Mouse (Mus musculus): ENCODE results near the gene Klb.

Klb gene

GRCm38 (mm10) chr5:65385704-65386103 lies 37.6 kb downstream of the Klb start:
- DNase-seq: no peak

GRCm38 (mm10) chr5:65387008-65387867 lies 39.1 kb downstream of the Klb start:
- no peak for DNase-seq

DNA sequence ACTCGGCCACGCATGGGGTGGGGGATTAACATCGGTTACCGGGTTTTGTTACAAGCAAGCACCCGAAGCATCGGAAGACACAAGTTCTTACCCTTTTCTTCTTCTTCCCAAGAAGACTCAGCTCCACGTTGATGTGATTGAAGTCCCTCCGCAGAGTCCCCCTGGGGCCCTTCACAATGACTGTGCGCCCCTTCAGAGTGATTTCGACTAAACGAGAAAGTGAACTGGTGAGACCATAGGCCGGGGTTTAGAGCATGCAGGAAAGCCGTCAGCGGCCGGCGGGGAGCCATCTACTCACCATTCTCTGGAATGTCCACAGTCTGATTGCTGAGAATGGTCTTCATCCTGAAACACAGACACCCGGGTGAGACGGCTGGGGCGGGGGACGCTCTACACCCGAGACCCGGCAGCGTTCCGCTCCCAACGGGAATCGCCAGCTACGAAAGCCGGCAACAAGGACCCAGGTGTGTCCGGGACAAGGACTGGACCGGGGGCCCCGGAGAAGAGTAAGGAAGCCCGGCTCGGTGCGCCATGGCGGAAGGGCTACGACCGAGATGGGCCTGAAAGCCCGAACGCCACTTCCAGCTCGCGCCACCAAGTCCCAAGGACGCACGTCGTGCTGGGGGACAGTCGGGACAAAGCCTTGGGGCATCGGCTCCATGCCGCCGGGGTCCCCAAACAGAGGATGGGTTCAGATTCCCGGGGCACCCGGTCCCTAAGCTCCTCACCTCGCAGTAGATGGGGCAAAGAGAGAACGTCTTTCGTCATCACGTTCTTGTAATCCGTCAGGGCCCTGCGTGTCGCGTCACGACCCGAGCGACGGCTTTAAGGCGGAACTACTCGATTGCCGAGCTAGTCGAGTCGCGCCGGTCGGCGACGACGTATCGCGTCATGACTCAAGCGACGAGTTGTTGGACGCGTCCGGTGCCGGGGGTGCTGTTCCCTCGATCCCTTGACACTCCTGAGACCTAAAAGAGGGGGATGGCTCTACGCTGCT lies 42.8 kb downstream of the Klb start, which contains the start of the genes Rpl9 and Lias:
Rpl9 (minus strand) TSS at position 797 of the 997 bp plus-strand sequence.
Lias (plus strand) TSS at position 850 of the 997 bp plus-strand sequence.
- peak; percentile 99 to 100 for DNase-seq

DNA sequence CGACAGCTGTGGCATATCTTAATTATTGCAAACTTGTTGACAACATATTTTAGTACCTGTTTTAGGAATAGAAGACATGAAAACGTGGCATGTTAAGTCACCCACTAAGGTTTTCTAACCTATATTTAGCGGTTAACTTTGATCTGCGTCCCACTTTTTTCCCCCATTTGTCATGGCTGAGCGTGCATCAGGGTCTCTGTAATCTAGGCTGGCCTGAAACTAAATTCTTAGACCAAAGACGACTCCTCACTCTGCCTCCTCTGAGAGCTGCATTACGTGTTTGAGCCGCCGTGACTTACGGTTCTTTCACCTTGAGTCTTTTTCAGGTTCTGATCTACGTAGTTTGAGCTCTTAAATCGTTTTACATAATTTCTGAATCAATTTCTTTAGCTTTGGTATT lies 43.6 kb downstream of the Klb start:
- peak in 1 of 2 experiments; percentile 8 for DNase-seq

DNA sequence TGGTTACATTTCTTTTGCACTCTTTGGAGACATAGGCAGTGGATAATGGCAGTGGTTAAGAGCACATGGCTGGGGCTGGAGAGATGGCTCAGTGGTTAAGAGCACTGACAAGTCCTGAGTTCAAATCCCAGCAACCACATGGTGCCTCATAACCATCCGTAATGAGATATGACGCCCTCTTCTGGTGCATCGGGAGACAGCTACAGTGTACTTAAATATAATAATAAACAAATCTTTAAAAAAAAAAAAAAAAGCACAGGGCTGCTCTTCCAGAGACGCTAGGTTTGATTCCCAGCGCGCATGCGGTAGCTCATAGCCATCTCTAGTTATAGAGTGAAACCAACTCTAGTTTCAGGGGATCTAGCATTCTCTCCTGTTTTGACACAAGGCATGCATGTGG lies 46.3 kb downstream of the Klb start:
- DNase-seq: no peak

DNA sequence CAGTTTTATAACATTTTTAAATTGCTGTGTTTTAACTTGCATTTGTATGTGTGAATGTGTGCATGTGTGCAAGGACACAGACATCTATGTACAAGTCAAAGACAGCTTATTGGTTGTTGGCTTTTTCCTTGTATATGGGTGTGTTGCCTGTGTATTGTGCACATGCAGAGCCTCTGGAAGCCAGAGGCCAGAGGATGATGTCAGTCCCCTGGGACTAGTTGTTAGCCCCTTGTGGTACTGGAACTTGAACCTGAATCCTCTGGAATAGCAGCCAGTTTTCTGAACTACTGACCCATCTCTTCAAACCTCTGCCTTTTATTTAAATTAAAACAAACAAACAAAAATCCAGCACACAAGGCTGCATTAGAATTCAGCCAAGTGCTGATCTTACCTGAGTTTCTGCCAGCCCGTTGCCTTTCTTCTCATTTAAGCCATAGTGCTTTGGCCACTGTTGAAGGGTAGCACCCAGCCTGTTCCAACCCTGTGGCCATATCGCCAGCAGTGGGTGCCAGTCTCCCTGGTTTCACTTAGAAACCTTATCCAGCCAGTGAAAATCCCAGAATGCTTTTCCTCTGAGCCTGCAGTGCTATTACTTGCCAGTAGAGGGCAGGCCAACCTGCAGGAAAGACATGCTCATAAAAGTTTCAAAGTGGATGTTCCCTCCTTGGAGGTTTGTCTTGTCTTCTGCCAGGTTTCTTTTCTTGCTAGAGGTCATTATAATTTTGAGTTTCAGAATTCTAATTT lies 53.3 kb downstream of the Klb start:
- peak; percentile 87 to 90 for DNase-seq

- DNase-seq: no peak
Observed at GRCm38 (mm10) chr5:65407989-65408388, 59.9 kb downstream of the Klb start.

DNA sequence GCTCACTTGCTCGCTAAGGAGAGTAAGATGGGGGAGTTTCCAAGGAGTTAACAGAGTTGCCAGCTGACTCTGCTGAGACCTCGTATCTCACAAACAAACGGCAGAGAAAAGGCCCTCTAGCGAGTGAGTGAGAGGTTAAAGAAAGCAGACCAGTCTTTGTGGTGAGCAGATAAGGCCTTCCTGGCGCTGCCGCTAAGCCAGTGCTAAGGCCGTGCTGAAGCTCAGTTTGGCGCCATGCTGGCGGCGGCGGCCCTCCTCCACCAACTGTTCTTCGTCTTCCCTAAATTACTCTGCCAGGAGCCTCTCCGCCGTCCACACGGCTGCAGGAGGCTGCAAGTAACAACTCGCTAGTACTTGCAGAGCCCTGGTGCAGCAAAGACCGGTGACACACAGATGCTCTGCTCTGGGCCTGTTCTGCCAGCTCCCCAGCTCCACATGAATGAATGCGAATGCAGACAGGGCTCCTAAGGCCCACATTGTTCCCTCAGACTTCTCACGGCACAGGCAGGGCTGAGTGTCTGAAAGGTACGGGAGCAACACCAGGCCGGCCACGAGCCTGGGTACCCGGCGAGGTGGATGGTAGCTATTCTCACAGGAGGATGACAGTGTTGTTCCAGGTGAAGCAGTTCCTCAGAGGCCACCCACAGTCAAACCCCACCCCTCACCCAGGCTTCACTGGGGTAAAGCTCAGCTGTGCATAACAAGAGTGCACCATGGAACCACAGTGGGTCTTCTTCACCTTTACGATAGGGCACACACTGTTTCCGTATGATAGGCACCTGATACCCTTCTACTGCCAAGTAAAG lies 67.7 kb downstream of the Klb start:
- peak; percentile 31 to 58 for DNase-seq

- no peak for DNase-seq
Observed at GRCm38 (mm10) chr5:65419136-65419535, 71.0 kb downstream of the Klb start.

- DNase-seq: no peak
Observed at GRCm38 (mm10) chr5:65420822-65421221, 72.7 kb downstream of the Klb start.

DNA sequence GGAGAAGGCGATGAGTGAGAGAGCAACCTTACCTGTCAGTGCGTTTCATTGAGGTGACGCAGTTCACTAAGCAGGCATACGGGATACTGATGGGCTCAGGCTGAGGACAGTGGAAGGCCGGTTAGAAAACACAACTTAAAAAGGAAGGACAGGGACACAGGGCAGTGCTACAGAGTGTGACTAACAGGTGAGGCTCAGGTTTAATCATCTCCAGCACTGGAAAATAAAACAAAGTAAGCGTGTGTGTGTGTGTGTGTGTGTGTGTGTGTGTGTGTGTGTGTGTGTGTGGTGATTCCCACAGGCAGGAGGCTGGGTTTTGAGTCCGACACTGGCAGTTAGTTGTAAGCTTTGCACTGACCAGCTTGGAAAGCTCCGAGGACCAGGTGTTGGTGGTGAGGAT lies 74.7 kb downstream of the Klb start:
- DNase-seq: peak; percentile 30 to 41

DNA sequence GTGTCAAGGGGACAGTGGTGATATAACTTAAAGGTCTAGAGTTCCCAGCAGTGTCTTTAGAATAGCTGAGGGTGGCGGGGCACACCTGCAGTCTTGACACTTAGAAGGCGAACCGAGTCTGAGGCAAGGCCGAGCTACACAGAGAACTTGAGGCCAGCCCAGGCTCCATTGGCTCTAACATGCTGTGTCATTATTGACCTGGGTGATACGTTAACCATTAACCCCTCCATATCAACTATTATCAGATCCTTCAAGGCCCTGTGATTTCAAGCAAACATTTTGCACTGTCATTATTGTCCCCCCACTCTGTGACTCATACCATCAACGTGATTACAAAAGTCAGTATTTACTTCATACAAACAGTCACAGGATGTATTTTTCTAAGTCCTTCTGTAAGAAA lies 76.1 kb downstream of the Klb start:
- DNase-seq: no peak

DNA sequence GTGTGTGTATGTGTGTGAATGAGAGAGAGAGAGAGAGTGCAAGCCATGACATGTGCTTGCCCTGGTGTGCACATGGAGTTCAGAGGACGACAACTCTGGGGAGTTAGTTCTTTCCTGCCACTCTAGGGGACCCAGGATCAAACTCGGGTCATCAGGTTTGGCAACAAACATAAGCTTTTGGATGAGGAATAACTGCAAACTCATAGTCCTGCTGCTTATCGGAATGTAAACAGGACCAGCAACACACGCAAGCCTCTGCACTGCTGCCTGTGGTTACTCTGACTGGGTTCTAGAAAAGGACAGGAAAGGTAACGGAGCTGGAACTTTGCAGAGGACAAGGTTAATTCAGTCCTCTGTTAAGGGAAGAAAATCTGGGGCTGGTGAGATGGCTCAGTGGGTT lies 77.1 kb downstream of the Klb start:
- DNase-seq: no peak

DNA sequence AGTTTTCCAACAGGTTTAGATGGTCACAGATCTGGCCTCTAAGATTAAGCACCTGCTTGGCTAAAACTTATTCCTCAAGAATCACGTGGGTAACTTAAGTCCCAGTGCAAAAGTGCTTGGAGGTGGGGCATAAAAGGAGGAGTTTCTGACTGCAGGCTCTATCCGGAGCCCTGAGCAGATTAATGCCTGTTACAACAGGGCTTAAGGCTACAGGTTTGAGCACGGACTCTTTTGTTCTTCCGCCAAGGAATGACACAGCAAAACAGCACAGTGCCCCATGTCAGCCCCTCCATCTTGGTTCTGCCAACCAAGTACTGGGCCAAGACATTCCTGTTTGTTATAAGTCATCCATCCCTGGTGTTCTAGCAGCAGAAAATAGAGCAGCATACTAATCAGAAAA lies 80.2 kb downstream of the Klb start:
- DNase-seq: no peak

- DNase-seq: no peak
Observed at GRCm38 (mm10) chr5:65429441-65429840, 81.3 kb downstream of the Klb start.
